8 mouse cellular contexts compared by ENCODE assay signal in the genomic region with DNA sequence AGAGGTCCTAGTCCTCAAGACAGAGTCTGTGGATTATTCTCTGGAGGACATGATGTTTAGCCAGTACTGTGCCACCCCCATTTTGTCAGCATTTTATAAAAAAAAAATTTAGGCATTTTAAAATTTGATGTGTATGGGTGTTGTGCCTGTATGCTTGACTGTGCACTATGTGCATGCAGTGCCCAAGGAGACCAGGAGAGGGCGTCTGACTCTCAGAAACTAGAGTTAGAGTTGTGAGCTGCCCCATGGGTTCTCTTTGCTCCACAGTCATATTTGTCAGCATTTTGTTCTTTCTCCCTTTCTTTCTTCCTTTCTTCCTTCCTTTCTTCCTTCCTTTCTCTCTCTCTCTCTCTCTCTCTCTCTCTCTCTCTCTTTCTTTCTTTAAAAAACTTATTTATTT. TPM values are rescaled to one million over a fixed set of nuclear protein-coding genes. Genes with fewer than 3 reads are reported as not detected.
DNase-seq lines count a peak whose midpoint lies in the region; ATAC-seq and TF ChIP-seq lines count a peak whose summit lies in the region.
"Had no signal": no experiment of that assay in that cellular context is flagged by ENCODE, and none has a peak within 500 bp of the region (broad histone marks: within the 10 kb centered on the region; RNA-seq: fewer than 3 reads in every experiment).

No protein-coding gene starts in this region.

- DNase-seq in left cerebral cortex, postnatal 14 days (ENCODE audit: low spot score in 2 of 2), result peak; percentile 29 to 75
- DNase-seq in left cerebral cortex, adult 9 months (ENCODE audit: low spot score in 2 of 2), result no peak
- peak; percentile 48 for DNase-seq in naive thymus-derived CD4-positive, alpha-beta T cell, adult 2 months (ENCODE audit: low read depth)
- no peak for DNase-seq in heart, postnatal 36 days

- no peaks in the 10 kb centered on the region for H3K4me1 ChIP-seq in ES-Bruce4 (ENCODE audit: control insufficient read depth, insufficient read depth, low read length)
- no peaks in the 10 kb centered on the region; the same call in 1 of the 2 replicates for H3K4me1 ChIP-seq in bone marrow, adult 2 months (ENCODE audit: control insufficient read depth, insufficient read depth, low read length)

- no peaks in the 10 kb centered on the region for H3K9me3 ChIP-seq in ES-Bruce4 (replicated peaks; ENCODE audit: control insufficient read depth, insufficient read depth, low read length, poor library complexity, severe bottlenecking)
- H3K9me3 ChIP-seq: neural tube, embryonic 13.5 days had no signal

- no peak for ATAC-seq in erythroblast, adult 5-6 weeks (replicated peaks; ENCODE audit: low FRiP score, poor library complexity, severe bottlenecking)

- no peak overlapping the region for H3K4me3 ChIP-seq in ES-Bruce4 (ENCODE audit: low read depth, low read length)
- H3K4me3 ChIP-seq in bone marrow, adult 2 months (replicated peaks; ENCODE audit: control insufficient read depth, low read depth, low read length), result no peak overlapping the region
- H3K4me3 ChIP-seq: neural tube, embryonic 13.5 days had no signal

- intact Hi-C loops in left cerebral cortex, postnatal 14 days (cut with DNase I), result no loop called here
- intact Hi-C loops in heart, postnatal 36 days (cut with DNase I), result no loop called here

- WGBS in bone marrow, adult 2 months, result 11% methylated on average over 1 of the region's 1 CpGs

- TF ChIP-seq CTCF in ES-Bruce4 (IDR thresholded peaks at IDR 0.05; ENCODE audit: low read depth, low read length), result peak; percentile 58
- peak; percentile 77 for TF ChIP-seq CTCF in bone marrow, adult 2 months (IDR thresholded peaks at IDR 0.05; ENCODE audit: control insufficient read depth, insufficient read depth, low read length)

- no peak overlapping the region for H3K27ac ChIP-seq in ES-Bruce4 (ENCODE audit: insufficient read depth, low read length)
- H3K27ac ChIP-seq in bone marrow, adult 2 months (ENCODE audit: control insufficient read depth, insufficient read depth, low read depth, low read length, poor library complexity), result no peak overlapping the region
- H3K27ac ChIP-seq: neural tube, embryonic 13.5 days had no signal

- no peak for TF ChIP-seq EP300 in ES-Bruce4 (IDR thresholded peaks at IDR 0.05; ENCODE audit: insufficient read depth, low read depth, low read length)

- no peaks in the 10 kb centered on the region for H3K36me3 ChIP-seq in ES-Bruce4 (ENCODE audit: control insufficient read depth, insufficient read depth, low read length, poor library complexity, severe bottlenecking)
- H3K36me3 ChIP-seq: neural tube, embryonic 13.5 days had no signal

- H3K27me3 ChIP-seq in ES-Bruce4 (ENCODE audit: control insufficient read depth, insufficient read depth, low read length, poor library complexity, severe bottlenecking), result no peaks in the 10 kb centered on the region
- H3K27me3 ChIP-seq: neural tube, embryonic 13.5 days had no signal

- no peak overlapping the region for H3K9ac ChIP-seq in ES-Bruce4 (ENCODE audit: low read depth, poor library complexity, severe bottlenecking)
- H3K9ac ChIP-seq: neural tube, embryonic 13.5 days had no signal

- TF ChIP-seq POLR2A in ES-Bruce4 (IDR thresholded peaks at IDR 0.05; ENCODE audit: insufficient read depth, low read length), result no peak
- no peak for TF ChIP-seq POLR2A in bone marrow, adult 2 months (IDR thresholded peaks at IDR 0.05; ENCODE audit: borderline replicate concordance, control insufficient read depth, low read depth, low read length)

RNA-seq across cellular contexts. Expression of a gene that starts 8.4 kb away (rescaled TPM):
- 1 to 10 TPM in 1 of 2 experiments, under 1 TPM in 1; 0.47 to 1.5 TPM for total RNA-seq in left cerebral cortex, postnatal 14 days (2021)
- polyA plus RNA-seq in ES-Bruce4 (2011; ENCODE audit: insufficient read depth, insufficient read length, low read depth, missing spikeins), result 3.5 and 5.7 TPM in 2 replicates
- polyA plus RNA-seq in bone marrow, adult 2 months (2011; ENCODE audit: insufficient read depth, insufficient read length, low replicate concordance, missing spikeins), result 4.7 and 4.8 TPM in 2 replicates
- 1 to 10 TPM; 3.1 to 4.1 TPM for total RNA-seq in heart, postnatal 36 days (2021)
- total RNA-seq in erythroblast, adult 5-6 weeks (2015; ENCODE audit: low replicate concordance), result 1.0 and 16.5 TPM in 2 replicates
- total RNA-seq in erythroblast, adult 5-6 weeks (2017; ENCODE audit: low replicate concordance), result 3.8 and 6.5 TPM in 2 replicates

RNA-seq across cellular contexts. Expression of a gene that starts 55.3 kb away (rescaled TPM):
- total RNA-seq in left cerebral cortex, postnatal 14 days (2021), result 10 to 100 TPM; 20.8 to 24.5 TPM
- polyA plus RNA-seq in ES-Bruce4 (2011; ENCODE audit: insufficient read depth, insufficient read length, low read depth, missing spikeins), result 103 TPM in 2 replicates
- 28.9 and 33.9 TPM in 2 replicates for polyA plus RNA-seq in bone marrow, adult 2 months (2011; ENCODE audit: insufficient read depth, insufficient read length, low replicate concordance, missing spikeins)
- total RNA-seq in heart, postnatal 36 days (2021), result 10 to 100 TPM; 15.4 to 17.0 TPM
- total RNA-seq in erythroblast, adult 5-6 weeks (2015; ENCODE audit: low replicate concordance), result 17.3 and 25.7 TPM in 2 replicates
- total RNA-seq in erythroblast, adult 5-6 weeks (2017; ENCODE audit: low replicate concordance), result 13.1 and 16.7 TPM in 2 replicates

RNA-seq across cellular contexts. Expression of a gene that starts 57.7 kb away (rescaled TPM):
- 10 to 100 TPM; 34.1 to 37.3 TPM for total RNA-seq in left cerebral cortex, postnatal 14 days (2021)
- polyA plus RNA-seq in ES-Bruce4 (2011; ENCODE audit: insufficient read depth, insufficient read length, low read depth, missing spikeins), result 13.1 and 14.6 TPM in 2 replicates
- polyA plus RNA-seq in bone marrow, adult 2 months (2011; ENCODE audit: insufficient read depth, insufficient read length, low replicate concordance, missing spikeins), result 6.0 and 8.1 TPM in 2 replicates
- total RNA-seq in heart, postnatal 36 days (2021), result under 1 TPM; 0.28 to 0.46 TPM
- total RNA-seq in erythroblast, adult 5-6 weeks (2015; ENCODE audit: low replicate concordance), result 6.7 and 18.6 TPM in 2 replicates
- 4.3 and 5.6 TPM in 2 replicates for total RNA-seq in erythroblast, adult 5-6 weeks (2017; ENCODE audit: low replicate concordance)

Comparison
In these comparisons a context has a peak if more than half of its experiments do, and no peak if none do; other contexts are left out.
1. DNase-seq: peak in left cerebral cortex, postnatal 14 days (2 of 2) and naive thymus-derived CD4-positive, alpha-beta T cell, adult 2 months (single experiment); none in left cerebral cortex, adult 9 months (0 of 2) and heart, postnatal 36 days (0 of 2).